Mouse (Mus musculus): ENCODE measurements around the gene Olfr1347.
"Not testable (repeated sequence)": the region's sequence is repeated elsewhere in the genome, so short reads cannot be mapped to it uniquely, and the experiment has no call there.

The Olfr1347 gene

GRCm38 (mm10) chr7:6499655-6500054 is at the start of gene Olfr1347:
Gene Olfr1347 (minus strand): TSS chr7:6499755.
- in situ Hi-C loops (cut with MboI, MseI) = no loop called here

- in situ Hi-C loops (cut with MboI, MseI) = loop anchor here (5.0 kb wide), 2 partner anchors 169 to 179 kb away; no protein-coding TSS in a partner anchor
Measured at GRCm38 (mm10) chr7:6526141-6526540, 26.6 kb upstream of the Olfr1347 start.

DNA sequence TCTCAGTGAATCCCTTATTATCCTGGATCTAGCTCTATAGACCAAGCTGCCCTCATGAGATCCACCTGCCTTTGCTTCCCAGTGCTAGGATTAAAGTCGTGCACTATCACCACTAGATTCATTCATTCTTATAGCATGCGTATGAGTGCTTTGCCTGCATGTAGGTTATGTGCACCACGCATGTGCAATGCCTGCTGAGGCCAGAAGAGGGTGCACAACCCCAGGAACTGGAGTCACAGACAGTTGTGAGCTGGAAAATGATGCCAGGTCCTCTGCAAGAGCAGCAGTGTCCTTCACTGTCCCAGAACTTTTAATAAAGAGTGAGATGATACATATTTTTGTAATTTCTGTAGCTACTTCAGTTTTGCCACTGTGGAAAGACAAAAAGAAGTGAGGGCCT is 25.4 kb upstream of the Olfr1347 start:
- in situ Hi-C loops (cut with MboI, MseI) = loop anchor here (5.0 kb wide), 2 partner anchors 168 to 178 kb away; no protein-coding TSS in a partner anchor

DNA sequence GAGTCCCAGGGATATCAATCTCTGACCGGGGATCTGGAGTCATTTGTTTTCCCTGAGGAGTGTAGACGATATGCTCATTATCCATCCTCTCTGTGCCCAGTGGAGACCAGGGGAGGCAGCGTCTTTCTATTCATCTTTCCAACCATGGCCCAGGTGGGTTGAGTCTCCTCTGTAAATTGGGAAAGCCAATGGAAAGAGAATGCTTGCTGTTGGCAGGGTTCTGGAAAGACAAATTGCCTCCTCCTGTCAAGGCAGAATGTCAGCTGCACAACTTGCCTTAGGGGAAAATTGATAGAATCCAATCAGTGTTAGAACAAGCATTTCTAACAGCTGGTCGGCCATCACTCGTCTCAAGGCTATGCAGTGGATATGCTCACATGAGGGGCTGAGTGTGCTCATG is 23.3 kb upstream of the Olfr1347 start, which contains the start of gene Olfr1349:
Gene Olfr1349, minus strand, starts transcription at position 101 of the 400 bp plus-strand sequence.
- in situ Hi-C loops (cut with MboI, MseI) = no loop called here

- in situ Hi-C loops (cut with MboI, MseI) = no loop called here
Measured at GRCm38 (mm10) chr7:6521666-6522065, 22.1 kb upstream of the Olfr1347 start.

DNA sequence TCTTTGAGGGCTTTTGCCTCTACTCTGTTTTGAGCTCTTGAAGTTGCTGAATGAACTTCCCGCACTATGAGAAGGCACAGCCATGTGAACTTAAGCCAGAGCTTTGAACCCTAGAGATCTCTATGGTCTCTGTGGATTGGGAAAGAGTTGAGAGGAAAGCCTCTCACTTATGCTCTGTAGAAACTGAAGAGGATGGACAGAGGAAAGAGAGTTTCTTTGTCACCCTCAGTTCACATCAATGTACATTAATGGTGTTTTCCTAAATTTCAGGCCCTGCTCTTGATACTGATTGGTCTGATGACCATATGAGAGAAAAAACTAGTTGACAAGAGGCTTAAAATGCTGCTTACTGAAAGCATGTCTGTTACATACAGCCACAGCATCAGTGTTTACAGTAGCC is 9.1 kb upstream of the Olfr1347 start, which contains the start of gene Olfr1348:
Gene Olfr1348, minus strand, starts transcription at position 101 of the 400 bp plus-strand sequence.
- in situ Hi-C loops (cut with MboI, MseI) = no loop called here

GRCm38 (mm10) chr7:6486841-6487240 is 12.7 kb downstream of the Olfr1347 start, which contains the start of gene Olfr5:
Gene Olfr5 (minus strand): TSS chr7:6486941.
- in situ Hi-C loops (cut with MboI, MseI) = no loop called here

DNA sequence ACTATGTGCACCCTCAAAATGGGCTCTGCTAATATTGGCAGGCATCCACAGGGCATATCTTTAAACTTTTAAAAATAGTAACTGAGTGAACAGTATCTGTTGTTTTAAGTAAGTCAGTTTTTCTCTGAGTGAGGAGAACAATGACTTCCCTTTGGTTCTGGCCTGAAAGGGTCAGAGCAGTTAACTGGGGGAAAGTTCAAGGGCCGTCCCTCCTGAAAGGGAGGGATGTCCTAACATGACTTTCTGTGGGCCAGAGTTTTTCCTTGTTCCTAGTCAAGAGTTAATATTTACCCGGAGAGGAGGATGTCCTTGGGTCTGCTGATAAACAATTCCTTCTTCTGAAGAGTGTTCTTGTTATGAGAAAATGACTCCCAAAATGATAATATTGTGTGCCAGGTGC is 21.9 kb downstream of the Olfr1347 start:
- in situ Hi-C loops (cut with MboI, MseI) = not testable (repeated sequence)

- in situ Hi-C loops (cut with MboI, MseI) = no loop called here
Measured at GRCm38 (mm10) chr7:6466951-6467350, 32.6 kb downstream of the Olfr1347 start, which contains the start of gene Olfr1346. Gene Olfr1346 (plus strand): TSS chr7:6467101.

GRCm38 (mm10) chr7:6456399-6456798 is 43.2 kb downstream of the Olfr1347 start:
- in situ Hi-C loops (cut with MboI, MseI) = no loop called here

DNA sequence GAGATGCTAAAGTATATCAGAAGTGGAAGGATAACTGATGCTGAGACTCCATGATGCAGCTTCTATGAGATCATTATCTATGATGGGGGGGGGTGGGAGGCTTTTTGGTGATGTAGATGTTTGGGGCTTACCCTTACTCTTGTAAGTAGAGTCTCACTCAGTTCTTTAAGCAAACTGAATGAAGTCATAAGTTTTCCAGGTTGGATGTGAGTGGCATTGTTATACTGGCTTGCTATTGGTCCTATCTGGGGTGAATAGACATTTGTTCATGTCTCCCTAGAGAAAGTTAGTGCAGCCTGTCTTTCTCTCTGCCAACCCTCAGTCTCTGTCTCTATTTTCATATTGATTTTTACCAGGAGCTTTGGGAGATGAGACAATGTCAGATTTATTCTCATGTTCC is 43.7 kb downstream of the Olfr1347 start, which contains the start of gene Olfr1336:
Gene Olfr1336, plus strand, starts transcription at position 301 of the 400 bp plus-strand sequence.
- in situ Hi-C loops (cut with MboI, MseI) = no loop called here

DNA sequence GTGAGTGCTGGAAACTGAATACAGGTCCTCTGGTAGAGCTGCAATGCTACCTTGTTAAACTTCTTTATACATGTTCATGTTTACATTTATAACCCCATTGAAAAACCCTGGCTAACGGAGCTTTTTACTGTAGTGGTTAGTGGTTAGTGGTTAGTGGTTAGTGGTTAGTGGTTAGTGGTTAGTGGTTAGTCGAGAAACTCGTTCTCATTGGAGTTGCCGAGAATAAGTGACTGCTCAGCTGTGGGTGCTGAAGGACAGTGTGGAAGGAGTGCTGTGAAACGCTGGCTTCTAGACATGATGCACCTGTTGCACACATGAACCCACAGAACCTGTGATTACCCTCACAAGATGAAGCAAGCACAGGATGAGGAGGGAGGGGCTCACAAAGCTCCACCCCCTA is 51.8 kb downstream of the Olfr1347 start:
- in situ Hi-C loops (cut with MboI, MseI) = no loop called here

DNA sequence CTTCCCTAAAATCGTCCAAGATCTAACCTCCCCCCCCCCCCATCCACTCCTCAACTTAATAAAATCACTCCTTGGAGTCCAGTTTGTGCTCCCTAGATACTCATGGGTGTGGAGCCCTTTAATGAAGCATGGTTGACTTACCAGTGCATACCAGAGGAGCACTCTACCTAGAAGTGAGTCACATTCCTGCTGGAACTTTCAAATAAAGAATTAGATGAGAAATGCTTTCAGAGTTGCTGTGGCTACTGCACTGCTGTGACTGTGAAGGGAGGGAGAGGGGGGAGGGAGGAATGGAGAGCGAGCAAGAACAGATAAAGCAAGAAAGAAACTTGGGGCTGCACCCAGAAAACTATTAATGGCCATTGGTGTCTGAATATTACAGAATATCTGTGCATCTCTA is 58.4 kb downstream of the Olfr1347 start:
- in situ Hi-C loops (cut with MboI, MseI) = no loop called here

- in situ Hi-C loops (cut with MboI, MseI) = loop anchor here (5.0 kb wide), 2 partner anchors 484 to 499 kb away; no protein-coding TSS in a partner anchor
Measured at GRCm38 (mm10) chr7:6438388-6438787, 61.2 kb downstream of the Olfr1347 start, which contains the start of gene Olfr1344. Gene Olfr1344 (plus strand): TSS chr7:6438688.
